Mouse (Mus musculus) stomach, embryonic 16.5 days (tissue): Measurements from ENCODE around the gene Tprn. TPM values are rescaled to one million over a fixed set of nuclear protein-coding genes. Genes with fewer than 3 reads are reported as not detected.

Experiments
- ATAC-seq: fragments of 200-750 bp; cut with Nextera tagmentation; 2 replicates; pipeline ENCODE4 v1.8.0; 2017; ENCODE audit warnings: moderate number of reproducible peaks, moderate TSS enrichment; ENCODE audit not compliant: insufficient read depth, low FRiP score
- H3K27ac ChIP-seq: fragments of 300-500 bp; sonication (generic); 2 replicates; pipeline ENCODE4 v1.5.1; 2014; ENCODE audit warnings: low read length
- H3K27me3 ChIP-seq: fragments of 300-500 bp; sonication (generic); 2 replicates; pipeline ENCODE4 v1.6.1; 2014; ENCODE audit warnings: low read length, control low read depth, mixed read lengths; ENCODE audit not compliant: control insufficient read depth, insufficient read depth
- H3K36me3 ChIP-seq: fragments of 300-500 bp; sonication (generic); 2 replicates; pipeline ENCODE4 v1.6.1; 2014; ENCODE audit warnings: low read length; ENCODE audit not compliant: control insufficient read depth, insufficient read depth
- H3K4me1 ChIP-seq: fragments of 300-500 bp; sonication (generic); 2 replicates; pipeline ENCODE4 v1.6.1; 2014; ENCODE audit warnings: low read length, control low read depth, mixed read lengths; ENCODE audit not compliant: control insufficient read depth, insufficient read depth
- H3K4me2 ChIP-seq: fragments of 300-500 bp; sonication (generic); 2 replicates; pipeline ENCODE4 v1.6.1; 2014; ENCODE audit warnings: low read depth, low read length, mixed read lengths
- H3K4me3 ChIP-seq: fragments of 300-500 bp; sonication (generic); replicated peaks from 2 replicates; pipeline ENCODE4 v1.5.1; 2014; ENCODE audit warnings: mild to moderate bottlenecking, low read length
- H3K9ac ChIP-seq: fragments of 300-500 bp; sonication (generic); 2 replicates; pipeline ENCODE4 v1.6.1; 2014; ENCODE audit warnings: low read length
- H3K9me3 ChIP-seq: fragments of 300-500 bp; sonication (generic); replicated peaks from 2 replicates; pipeline ENCODE4 v1.6.1; 2016; ENCODE audit warnings: low read length, control low read depth; ENCODE audit not compliant: control insufficient read depth
- WGBS: fragments of 180-500 bp; shearing (Covaris S2); extraction: QIAGEN DNeasy Blood & Tissue Kit; methylation state at CpG from one replicate; pipeline ENCODE4 v1.1.7; 2014; 5-methylcytosine and 5-hydroxymethylcytosine counted together
- polyA plus RNA-seq: library from polyadenylated mRNA; unstranded; fragments of >200 nt; fragmentation: Nextera tagmentation; extraction: Ambion mirVana; gene quantifications from 2 replicates; pipeline ENCODE4 v1.2.1, GENCODE M21; 2015

The Tprn gene
- polyA plus RNA-seq, 1 experiment from 2014 or later, result 17.9 TPM

DNA sequence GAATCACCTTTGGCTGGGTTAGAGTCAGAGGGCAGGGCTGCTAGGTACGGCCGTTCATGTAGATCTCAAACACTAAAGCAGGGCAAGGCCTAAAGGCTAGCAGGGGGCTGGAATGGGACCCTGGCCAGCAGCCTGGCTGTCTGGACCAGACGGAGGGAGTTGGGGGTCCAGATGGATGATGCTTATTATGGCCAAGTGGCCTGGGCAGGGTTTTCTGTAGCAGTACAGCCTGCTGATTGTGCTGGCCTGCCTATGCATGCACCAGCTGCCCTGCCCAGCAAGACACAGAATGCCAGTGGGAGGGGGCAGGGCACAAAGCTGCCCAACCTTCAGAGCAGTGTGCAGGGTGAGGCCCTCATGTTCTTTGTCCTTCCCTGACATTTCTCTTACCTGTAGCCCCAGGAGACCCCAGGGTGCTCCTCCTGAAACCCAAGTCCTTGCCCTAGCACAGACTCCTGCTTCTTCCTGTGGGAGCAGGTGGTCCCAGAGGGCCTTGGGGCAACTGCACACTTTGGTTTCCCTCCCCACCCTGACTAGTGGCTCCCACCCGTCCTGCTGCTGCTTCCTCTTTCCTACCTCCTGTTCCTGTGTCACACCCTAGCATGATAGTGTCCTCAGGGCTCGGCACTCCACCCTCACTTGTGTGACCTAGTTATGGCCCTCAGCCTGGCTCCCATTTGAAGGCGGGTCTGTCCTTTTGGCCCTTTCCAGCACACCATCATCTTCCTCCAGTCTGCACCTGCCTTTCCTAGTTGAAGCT lies 3.7 kb downstream of the Tprn start:
- Histone ChIP-seq H3K4me3 (peak overlapping the region; percentile 72), H3K27me3 (peaks cover 7% of the 10 kb centered on the region; the same call in 1 of the 2 replicates), H3K36me3 (peaks cover 8% of the 10 kb centered on the region; the same call in 1 of the 2 replicates), H3K27ac (peak overlapping the region; percentile 90), H3K9ac (peak overlapping the region; percentile 82), H3K4me1 (peaks cover 39% of the 10 kb centered on the region), H3K4me2 (peak overlapping the region; percentile 85), H3K9me3 (no peaks in the 10 kb centered on the region)
- ATAC-seq, result peak; percentile 16; the same call in 1 of the 2 replicates
- 53% methylated on average over 6 of the region's 6 CpGs for WGBS

- peak overlapping the region; percentile 82 for H3K9ac ChIP-seq
- H3K27ac ChIP-seq, result peak overlapping the region; percentile 90
- peaks cover 45% of the 10 kb centered on the region for H3K4me1 ChIP-seq
- peak overlapping the region; percentile 85 for H3K4me2 ChIP-seq
- 24% methylated on average over 2 of the region's 2 CpGs for WGBS
- H3K9me3 ChIP-seq, result no peaks in the 10 kb centered on the region
- peaks cover 7% of the 10 kb centered on the region; the same call in 1 of the 2 replicates for H3K27me3 ChIP-seq
- peak; percentile 30 for ATAC-seq
- H3K4me3 ChIP-seq, result peak overlapping the region; percentile 72
- peaks cover 8% of the 10 kb centered on the region; the same call in 1 of the 2 replicates for H3K36me3 ChIP-seq
Measured at GRCm38 (mm10) chr2:25266720-25267119, 4.3 kb downstream of the Tprn start.

DNA sequence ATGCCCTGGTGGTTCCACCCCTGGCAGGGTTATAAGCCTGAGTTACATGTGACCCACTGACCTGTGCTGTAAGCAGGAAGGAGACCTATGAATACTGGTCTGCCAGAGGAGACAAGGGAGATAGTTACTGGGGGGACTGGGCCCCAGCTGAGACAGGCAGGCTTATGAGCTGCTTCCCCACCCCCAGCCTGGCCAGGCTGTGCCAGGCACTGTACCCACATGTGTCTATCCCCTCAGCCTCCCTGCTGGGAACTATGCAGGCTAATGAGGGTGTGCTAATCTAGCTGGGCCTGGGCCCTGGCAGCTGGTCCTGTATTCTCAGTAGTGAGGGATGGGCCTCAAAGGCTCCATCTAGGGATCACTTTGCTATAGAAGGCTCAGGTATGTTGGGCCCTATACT lies 4.8 kb downstream of the Tprn start:
- Histone ChIP-seq H3K4me2 (peak overlapping the region; percentile 85), H3K36me3 (peaks cover 8% of the 10 kb centered on the region; the same call in 1 of the 2 replicates), H3K9me3 (no peaks in the 10 kb centered on the region), H3K27ac (peak overlapping the region; percentile 90), H3K4me1 (peaks cover 45% of the 10 kb centered on the region), H3K9ac (peak overlapping the region; percentile 82), H3K4me3 (peak overlapping the region; percentile 14), H3K27me3 (peaks cover 7% of the 10 kb centered on the region; the same call in 1 of the 2 replicates)
- no peak for ATAC-seq

- Histone ChIP-seq H3K27me3 (peaks cover 7% of the 10 kb centered on the region; the same call in 1 of the 2 replicates), H3K4me3 (peak overlapping the region; percentile 14; the same call in 1 of the 2 replicates), H3K9me3 (no peaks in the 10 kb centered on the region), H3K27ac (peak overlapping the region; percentile 90), H3K9ac (no peak overlapping the region; the same call in 1 of the 2 replicates), H3K36me3 (peaks cover 8% of the 10 kb centered on the region; the same call in 1 of the 2 replicates), H3K4me2 (peak overlapping the region; percentile 85; the same call in 1 of the 2 replicates), H3K4me1 (peaks cover 45% of the 10 kb centered on the region)
- WGBS, result 67% methylated on average over 4 of the region's 4 CpGs
- no peak for ATAC-seq
Measured at GRCm38 (mm10) chr2:25267746-25268309, 5.4 kb downstream of the Tprn start.

DNA sequence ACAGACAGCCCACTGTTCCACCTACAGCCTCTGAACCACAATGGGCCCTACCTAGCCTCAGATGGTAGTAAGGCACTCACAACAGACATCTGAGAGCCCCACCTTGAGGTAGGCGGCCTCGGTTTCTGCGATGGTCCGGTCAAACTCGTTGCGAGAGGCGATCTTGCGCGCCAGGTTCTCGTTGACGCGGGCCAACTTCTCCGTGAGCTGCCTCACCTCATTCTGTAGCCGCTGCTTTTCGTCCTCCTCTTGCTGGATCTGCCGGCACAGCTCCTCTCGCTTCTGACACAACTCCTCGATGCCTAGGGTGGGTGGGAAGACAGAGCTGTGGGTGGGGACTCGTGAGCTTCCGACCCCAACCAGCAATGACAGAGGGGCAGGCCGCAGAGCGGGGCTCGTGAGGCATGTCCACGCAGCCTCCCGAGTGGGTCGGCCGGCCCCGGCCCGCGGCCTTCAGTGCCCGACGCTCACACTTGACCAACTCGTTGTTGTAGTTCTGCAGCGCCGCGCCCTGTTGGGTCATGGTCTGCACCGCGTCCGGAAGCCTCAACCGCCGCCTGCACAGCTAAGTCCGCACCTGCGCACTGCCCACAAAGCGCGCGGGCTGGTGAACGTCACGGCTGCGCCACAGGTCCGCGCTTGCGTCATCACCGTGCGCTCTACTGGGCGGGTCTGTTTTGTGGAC lies 9.6 kb downstream of the Tprn start, which contains the start of the genes Ssna1 and Anapc2:
Ssna1 (minus strand) TSS at position 612 of the 685 bp plus-strand sequence.
Anapc2 (plus strand) TSS at position 652 of the 685 bp plus-strand sequence.
- H3K9ac ChIP-seq, result peak within 1 kb of the TSS; percentile 94
- peaks cover 31% of the 10 kb centered on the region for H3K36me3 ChIP-seq
- peak within 1 kb of the TSS; percentile 93 for H3K4me3 ChIP-seq
- H3K27ac ChIP-seq, result peak within 1 kb of the TSS; percentile 94
- WGBS, result under 1% methylated on average over 55 of the region's 55 CpGs
- H3K4me2 ChIP-seq, result peak within 1 kb of the TSS; percentile 94
- peaks cover 34% of the 10 kb centered on the region for H3K4me1 ChIP-seq
- no peaks in the 10 kb centered on the region for H3K9me3 ChIP-seq
- peak; percentile 97 for ATAC-seq
- H3K27me3 ChIP-seq, result no peaks in the 10 kb centered on the region

- ATAC-seq, result peak; percentile 37; the same call in 1 of the 2 replicates
- Histone ChIP-seq H3K27me3 (no peaks in the 10 kb centered on the region), H3K9ac (peak overlapping the region; percentile 94), H3K4me1 (peaks cover 28% of the 10 kb centered on the region), H3K4me2 (peak overlapping the region; percentile 94), H3K36me3 (peaks cover 31% of the 10 kb centered on the region), H3K4me3 (peak overlapping the region; percentile 93), H3K9me3 (no peaks in the 10 kb centered on the region), H3K27ac (peak overlapping the region; percentile 68)
- WGBS, result under 1% methylated on average over 29 of the region's 29 CpGs
Measured at GRCm38 (mm10) chr2:25272515-25272914, 10.1 kb downstream of the Tprn start.

GRCm38 (mm10) chr2:25273010-25273409 lies 10.6 kb downstream of the Tprn start:
- H3K27ac ChIP-seq, result peak overlapping the region; percentile 68; the same call in 1 of the 2 replicates
- no peak for ATAC-seq
- WGBS, result 33% methylated on average over 16 of the region's 16 CpGs
- H3K27me3 ChIP-seq, result no peaks in the 10 kb centered on the region
- H3K9me3 ChIP-seq, result no peaks in the 10 kb centered on the region
- H3K4me2 ChIP-seq, result peak overlapping the region; percentile 94
- peak overlapping the region; percentile 94 for H3K9ac ChIP-seq
- peaks cover 35% of the 10 kb centered on the region for H3K36me3 ChIP-seq
- H3K4me3 ChIP-seq, result peak overlapping the region; percentile 93
- peaks cover 23% of the 10 kb centered on the region for H3K4me1 ChIP-seq

DNA sequence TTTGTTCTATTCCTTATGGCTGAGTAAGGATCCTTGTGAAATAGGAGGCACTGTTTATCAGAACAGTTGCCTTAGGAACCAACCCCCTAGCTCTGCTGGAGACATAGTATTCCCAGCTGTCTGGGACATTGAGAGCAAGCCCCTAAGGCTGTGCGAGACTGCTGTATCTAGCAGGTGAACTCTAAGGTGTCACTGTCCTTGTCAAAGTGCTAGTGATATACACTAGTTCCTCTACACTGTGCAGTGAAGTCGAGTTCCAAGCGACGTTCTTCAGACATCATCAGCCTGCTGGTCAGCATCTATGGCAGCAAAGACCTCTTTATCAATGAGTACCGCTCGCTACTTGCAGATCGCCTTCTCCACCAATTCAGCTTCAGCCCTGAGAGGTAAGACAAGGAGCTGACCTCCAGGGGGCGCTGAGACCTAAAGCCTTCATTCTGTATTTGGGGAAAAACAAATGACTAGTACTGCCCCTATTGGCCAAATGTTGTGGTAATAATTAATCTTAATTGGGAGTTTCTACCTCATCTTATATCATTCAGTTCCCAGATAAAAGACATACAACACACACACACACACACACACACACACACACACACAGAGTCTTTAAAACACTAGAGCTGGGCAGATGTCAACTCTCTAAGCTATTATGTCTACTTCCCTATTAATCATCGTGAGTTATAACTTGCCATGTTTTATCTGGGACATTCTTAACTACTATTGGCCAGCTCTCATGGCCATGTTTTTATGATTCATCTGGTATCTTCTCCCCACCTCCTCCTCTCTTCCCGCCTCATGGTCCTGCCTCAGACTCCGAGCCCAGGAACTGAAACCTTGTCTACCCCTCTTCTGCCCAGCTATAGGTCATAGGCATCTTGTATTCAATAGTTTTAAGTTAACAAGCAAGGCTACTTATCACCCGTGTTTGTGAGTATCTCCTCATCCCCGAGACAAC lies 16.8 kb downstream of the Tprn start:
- Histone ChIP-seq H3K27ac (no peak overlapping the region), H3K9me3 (no peaks in the 10 kb centered on the region), H3K36me3 (peaks cover 36% of the 10 kb centered on the region), H3K27me3 (no peaks in the 10 kb centered on the region), H3K4me1 (peaks cover 1% of the 10 kb centered on the region; the same call in 1 of the 2 replicates), H3K9ac (no peak overlapping the region), H3K4me2 (no peak overlapping the region), H3K4me3 (no peak overlapping the region)
- 58% methylated on average over 13 of the region's 13 CpGs for WGBS
- ATAC-seq, result peak; percentile 59; the same call in 1 of the 2 replicates
